Mouse (Mus musculus) Patski (cell line): ENCODE data around the gene Asb13. TPM values are rescaled to one million over a fixed set of nuclear protein-coding genes. Genes with fewer than 3 reads are reported as not detected.
A peak's percentile ranks its signal among the peaks of the same experiment; 100 is the strongest.

Experiments
- ATAC-seq: fragments of 100-300 bp; one replicate; pipeline ENCODE4 v1.8.0; 2021
- CTCF ChIA-PET: fragments of 350-600 bp; sonication (Branson Sonifier 250); formaldehyde crosslinking; loops from one replicate; lab custom pipeline; 2022; ENCODE audit warnings: inconsistent platforms; lab: Charles Lee
- POLR2A ChIA-PET: fragments of 350-600 bp; sonication (Branson Sonifier 250); formaldehyde crosslinking; loops from one replicate; lab custom pipeline; 2022; ENCODE audit warnings: antibody characterized with exemption, inconsistent platforms; lab: Charles Lee
- DNase-seq: peaks from one replicate; pipeline ENCODE4 v3.0.0-alpha.2; 2011; ENCODE audit warnings: low read depth, low spot score
- H3K27me3 ChIP-seq: fragments of 371-371 bp; one replicate; pipeline ENCODE4 v1.5.1; 2021
- CTCF ChIP-seq: fragments of 100-300 bp; IDR thresholded peaks from one replicate; pipeline ENCODE4 v1.5.1; 2021
- in situ Hi-C: fragments of 300-500 bp; cut with MboI; formaldehyde crosslinking; loops from 3 replicates; pipeline ENCODE4 v1.11.1; 2018; ENCODE audit warnings: low pct_unique_long_range_greater_than_20kb, mixed read lengths
- polyA plus RNA-seq: library from polyadenylated mRNA; unstranded; gene quantifications from one replicate; pipeline ENCODE4 v1.2.3, GENCODE M21; 2021

Asb13 gene
- polyA plus RNA-seq, 1 experiment from 2014 or later: 14.2 TPM

- ChIA-PET CTCF (no interaction called here), POLR2A (no interaction called here)
- no peaks in the 10 kb centered on the region for H3K27me3 ChIP-seq
- TF ChIP-seq CTCF: no peak
- in situ Hi-C loops: no loop called here
- no peak for DNase-seq
- ATAC-seq: no peak
Observed at GRCm38 (mm10) chr13:3686306-3686705, 52.5 kb downstream of the Asb13 start.

- CTCF ChIA-PET: interaction anchor here (1.0 to 1.4 kb wide), 3 partner anchors 13 to 49 kb away, joined by 3 to 6 read pairs (median 3); no protein-coding TSS in a partner anchor
- no peak for TF ChIP-seq CTCF
- in situ Hi-C loops: no loop called here
- no peaks in the 10 kb centered on the region for H3K27me3 ChIP-seq
- POLR2A ChIA-PET: interaction anchor here (0.8 to 1.2 kb wide), 3 partner anchors 55 to 198 kb away, joined by 3 to 6 read pairs (median 5); no protein-coding TSS in a partner anchor
- DNase-seq (peak; percentile 90), ATAC-seq (peak; percentile 98)
Observed at GRCm38 (mm10) chr13:3694599-3695343, 60.9 kb downstream of the Asb13 start.

GRCm38 (mm10) chr13:3696977-3697735, 63.3 kb downstream of the Asb13 start:
- in situ Hi-C loops: no loop called here
- ATAC-seq: no peak
- POLR2A ChIA-PET: interaction anchor here (0.6 kb wide), 1 partner anchor 181 kb away, joined by 4 read pairs; no protein-coding TSS in a partner anchor
- CTCF ChIA-PET: interaction anchor here (0.7 to 1.5 kb wide), 5 partner anchors 28 to 55 kb away, joined by 3 to 4 read pairs (median 3); no protein-coding TSS in a partner anchor
- no peak for DNase-seq
- H3K27me3 ChIP-seq: no peaks in the 10 kb centered on the region
- no peak for TF ChIP-seq CTCF

- in situ Hi-C loops: no loop called here
- CTCF ChIA-PET: interaction anchor here (1.1 to 1.3 kb wide), 2 partner anchors 22 to 196 kb away, joined by 3 to 4 read pairs; no protein-coding TSS in a partner anchor
- ATAC-seq: no peak
Observed at GRCm38 (mm10) chr13:3700752-3701151, 66.9 kb downstream of the Asb13 start.

More at GRCm38 (mm10) chr13:3700752-3701151, 66.9 kb downstream of the Asb13 start:
- DNase-seq: no peak
- TF ChIP-seq CTCF: no peak
- no peaks in the 10 kb centered on the region for H3K27me3 ChIP-seq
- POLR2A ChIA-PET: interaction anchor here (0.9 kb wide), 1 partner anchor 189 kb away, joined by 3 read pairs; no protein-coding TSS in a partner anchor

Other genes with a start within 250 kb of the Asb13 start
- gene Gdi2, start 96.0 kb upstream of the Asb13 start, polyA plus RNA-seq: 436 TPM
- 26.3 TPM for gene Fam208b, start 22.9 kb upstream of the Asb13 start, polyA plus RNA-seq
- gene Calml3, start 170.3 kb downstream of the Asb13 start, polyA plus RNA-seq: 0.15 TPM
- gene Calm4, start 203.7 kb downstream of the Asb13 start, polyA plus RNA-seq: not detected
- gene Calm5, start 220.1 kb downstream of the Asb13 start, polyA plus RNA-seq: not detected